Mouse (Mus musculus) cortical plate, adult 2 months (tissue): ENCODE data around the gene Prmt3.

Source experiments
- CTCF ChIP-seq: fragments of 200-500 bp; IDR thresholded peaks from 2 replicates; pipeline ENCODE4 v1.5.1; 2011; ENCODE audit warnings: mild to moderate bottlenecking, control low read depth, low read length; ENCODE audit not compliant: insufficient read depth; ENCODE audit errors: extremely low read depth
- POLR2A ChIP-seq: fragments of 200-500 bp; IDR thresholded peaks from 2 replicates; pipeline ENCODE4 v1.6.1; 2011; ENCODE audit warnings: mild to moderate bottlenecking, low read length, control low read depth; ENCODE audit not compliant: insufficient read depth; ENCODE audit errors: extremely low read depth

DNA sequence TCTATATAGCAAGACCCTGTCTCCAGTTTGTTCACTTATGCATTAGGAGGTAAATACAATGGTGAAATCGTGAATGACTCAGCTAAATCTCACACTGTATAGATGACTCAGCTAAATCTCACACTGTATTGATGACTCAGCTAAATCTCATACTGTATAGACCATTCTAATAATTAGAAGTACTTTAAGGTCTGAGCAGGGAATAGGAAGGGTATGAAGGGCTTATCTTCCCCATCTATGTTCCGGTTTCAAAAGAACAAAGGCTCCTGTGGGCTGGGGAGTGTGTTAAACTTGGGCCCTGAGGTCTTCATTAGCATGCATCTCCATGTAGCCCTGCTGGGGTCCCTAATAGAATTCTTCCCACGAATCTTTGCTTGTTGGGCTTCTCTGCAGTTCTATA is 85.6 kb downstream of the Prmt3 start:
- TF ChIP-seq CTCF (no peak), POLR2A (no peak)
